Mouse (Mus musculus) hindbrain, embryonic 14.5 days (tissue): ENCODE data around the gene Eif4a3. TPM values are rescaled to one million over a fixed set of nuclear protein-coding genes. Genes with fewer than 3 reads are reported as not detected.
A peak's percentile ranks its signal among the peaks of the same experiment; 100 is the strongest.
"Not testable (repeated sequence)": the region's sequence is repeated elsewhere in the genome, so short reads cannot be mapped to it uniquely, and the experiment has no call there.

Source experiments
- ATAC-seq: fragments of 200-750 bp; cut with Nextera tagmentation; 2 replicates; pipeline ENCODE4 v1.8.0; 2017; ENCODE audit warnings: moderate number of reproducible peaks, mild to moderate bottlenecking, moderate TSS enrichment, moderate library complexity; ENCODE audit not compliant: low FRiP score
- DNase-seq: peaks from one replicate; pipeline ENCODE4 v3.0.0-alpha.2; 2015; ENCODE audit warnings: low spot score
- H3K27ac ChIP-seq: fragments of 300-500 bp; sonication (generic); 2 replicates; pipeline ENCODE4 v1.5.1; 2014; ENCODE audit warnings: mild to moderate bottlenecking, moderate library complexity
- H3K27me3 ChIP-seq: fragments of 300-500 bp; sonication (generic); 2 replicates; pipeline ENCODE4 v1.6.1; 2014; ENCODE audit warnings: mild to moderate bottlenecking, low read length, mixed read lengths; ENCODE audit not compliant: control insufficient read depth, insufficient read depth
- H3K36me3 ChIP-seq: fragments of 300-500 bp; sonication (generic); replicated peaks from 2 replicates; pipeline ENCODE4 v1.6.1; 2014; ENCODE audit not compliant: control insufficient read depth, insufficient read depth
- H3K4me1 ChIP-seq: fragments of 300-500 bp; sonication (generic); replicated peaks from 2 replicates; pipeline ENCODE4 v1.6.1; 2014; ENCODE audit warnings: antibody characterized with exemption, low read length, mixed read lengths; ENCODE audit not compliant: control insufficient read depth, insufficient read depth
- H3K4me2 ChIP-seq: fragments of 300-500 bp; sonication (generic); replicated peaks from 2 replicates; pipeline ENCODE4 v1.6.1; 2014; ENCODE audit warnings: mild to moderate bottlenecking, moderate library complexity
- H3K4me3 ChIP-seq: fragments of 300-500 bp; sonication (generic); replicated peaks from 2 replicates; pipeline ENCODE4 v1.5.1; 2014; ENCODE audit warnings: mild to moderate bottlenecking, low read length
- H3K9ac ChIP-seq: fragments of 300-500 bp; sonication (generic); 2 replicates; pipeline ENCODE4 v1.6.1; 2014
- H3K9me3 ChIP-seq: fragments of 300-500 bp; sonication (generic); 2 replicates; pipeline ENCODE4 v1.6.1; 2016; ENCODE audit warnings: low read length; ENCODE audit not compliant: control insufficient read depth
- WGBS: fragments of 180-500 bp; shearing (Covaris S2); extraction: QIAGEN DNeasy Blood & Tissue Kit; methylation state at CpG from one replicate; pipeline ENCODE4 v1.1.7; 2014; 5-methylcytosine and 5-hydroxymethylcytosine counted together
- polyA plus RNA-seq: library from polyadenylated mRNA; unstranded; fragments of >200 nt; fragmentation: Nextera tagmentation; extraction: Ambion mirVana; gene quantifications from 2 replicates; pipeline ENCODE4 v1.2.1, GENCODE M21; 2014

Eif4a3 gene
- polyA plus RNA-seq, 1 experiment from 2014 or later = 243 TPM

DNA sequence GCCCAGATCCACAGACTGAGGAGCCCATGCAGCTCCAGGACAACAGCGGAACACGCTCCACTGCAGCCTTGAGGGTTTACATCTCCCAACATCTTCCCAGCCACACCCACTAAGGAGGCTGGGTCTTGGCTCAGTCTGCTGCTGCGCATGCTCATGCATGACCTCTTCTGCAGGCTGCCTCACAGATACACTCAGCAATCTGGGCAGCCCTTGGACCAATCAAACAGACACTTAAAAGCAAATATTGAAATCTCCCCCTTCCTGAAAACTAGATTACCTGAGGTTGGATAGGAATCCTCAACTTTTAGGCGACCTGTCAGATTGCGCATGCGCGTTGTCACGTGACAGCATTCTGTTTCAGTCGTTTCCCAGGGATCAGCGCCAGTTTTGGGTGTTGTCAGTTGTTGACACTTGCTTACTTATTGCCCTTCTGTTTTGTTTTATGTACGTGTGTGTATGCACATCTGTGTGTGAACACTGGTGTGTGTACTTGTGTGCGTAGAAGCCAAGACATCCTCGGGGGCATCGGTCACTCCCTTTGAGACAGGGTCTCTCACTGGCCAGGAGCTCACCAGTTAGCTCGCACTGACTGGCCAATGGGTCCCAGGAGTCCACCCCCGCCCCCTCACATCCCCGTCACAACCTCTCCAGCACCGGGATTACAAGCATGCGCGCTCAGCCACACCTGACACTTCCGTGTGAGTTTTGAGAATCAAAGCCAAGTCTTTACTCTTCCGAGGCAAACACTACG is 41.1 kb downstream of the Eif4a3 start:
- H3K9ac ChIP-seq = no peak overlapping the region; the same call in 1 of the 2 replicates

GRCm38 (mm10) chr11:119258216-119258571 is 41.7 kb downstream of the Eif4a3 start:
- no peak overlapping the region; the same call in 1 of the 2 replicates for H3K9ac ChIP-seq
- peak overlapping the region; percentile 17; the same call in 1 of the 2 replicates for H3K4me3 ChIP-seq
- H3K4me1 ChIP-seq = no peaks in the 10 kb centered on the region
- DNase-seq = no peak
- peak overlapping the region; percentile 33 for H3K27ac ChIP-seq
- no peak for ATAC-seq
- WGBS = 69% methylated on average over 9 of the region's 9 CpGs
- no peaks in the 10 kb centered on the region for H3K27me3 ChIP-seq
- peak overlapping the region; percentile 49 for H3K4me2 ChIP-seq
- H3K9me3 ChIP-seq = no peaks in the 10 kb centered on the region
- H3K36me3 ChIP-seq = 0 out of 2 replicates have a peak, but pooled peaks cover 3% of the 10 kb centered on the region

More for the DNA sequence above, 41.1 kb downstream of the Eif4a3 start:
- ATAC-seq (0 out of 2 replicates have a peak, but pooled peaks have one; percentile 46), DNase-seq (peak; percentile 47)
- Histone ChIP-seq H3K36me3 (0 out of 2 replicates have a peak, but pooled peaks cover 5% of the 10 kb centered on the region), H3K4me1 (no peaks in the 10 kb centered on the region), H3K4me2 (peak overlapping the region; percentile 49), H3K27ac (peak overlapping the region; percentile 33), H3K4me3 (peak overlapping the region; percentile 17; the same call in 1 of the 2 replicates), H3K9me3 (no peaks in the 10 kb centered on the region), H3K27me3 (no peaks in the 10 kb centered on the region)
- 74% methylated on average over 23 of the region's 23 CpGs for WGBS

DNA sequence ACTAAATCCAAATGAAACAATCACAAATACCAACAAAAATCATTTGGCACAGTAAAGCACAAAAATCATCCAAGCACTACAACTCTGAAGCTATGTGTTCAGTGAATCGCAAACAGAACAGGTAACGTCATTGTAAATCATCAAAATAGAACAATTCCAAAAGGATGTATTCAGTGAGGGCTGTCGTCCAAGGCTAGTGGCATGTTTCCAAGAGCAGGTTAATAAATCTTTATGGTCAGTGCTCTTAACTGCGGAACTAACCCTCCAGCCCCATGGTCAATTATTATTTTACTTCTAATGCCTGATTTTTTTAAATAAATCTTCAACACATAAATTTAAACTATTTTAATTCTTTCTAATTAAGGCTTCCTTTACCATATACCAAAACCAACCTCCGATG is 43.3 kb downstream of the Eif4a3 start:
- H3K4me1 ChIP-seq, H3K27me3 ChIP-seq, ATAC-seq, H3K27ac ChIP-seq, H3K4me3 ChIP-seq, DNase-seq, H3K9me3 ChIP-seq, H3K9ac ChIP-seq, H3K36me3 ChIP-seq, H3K4me2 ChIP-seq: not testable (repeated sequence)
- 87% methylated on average over 5 of the region's 5 CpGs for WGBS

- H3K9ac ChIP-seq = peak overlapping the region; percentile 41; the same call in 1 of the 2 replicates
- DNase-seq (peak; percentile 70), ATAC-seq (peak; percentile 64)
- no peaks in the 10 kb centered on the region for H3K36me3 ChIP-seq
- no peaks in the 10 kb centered on the region for H3K9me3 ChIP-seq
- H3K4me3 ChIP-seq = peak overlapping the region; percentile 14
- H3K4me2 ChIP-seq = peak overlapping the region; percentile 49
- H3K4me1 ChIP-seq = peaks cover 10% of the 10 kb centered on the region
- WGBS = 10% methylated on average over 22 of the region's 22 CpGs
- H3K27me3 ChIP-seq = no peaks in the 10 kb centered on the region
- no peak overlapping the region for H3K27ac ChIP-seq
Measured at GRCm38 (mm10) chr11:119252854-119253541, 46.9 kb downstream of the Eif4a3 start.

DNA sequence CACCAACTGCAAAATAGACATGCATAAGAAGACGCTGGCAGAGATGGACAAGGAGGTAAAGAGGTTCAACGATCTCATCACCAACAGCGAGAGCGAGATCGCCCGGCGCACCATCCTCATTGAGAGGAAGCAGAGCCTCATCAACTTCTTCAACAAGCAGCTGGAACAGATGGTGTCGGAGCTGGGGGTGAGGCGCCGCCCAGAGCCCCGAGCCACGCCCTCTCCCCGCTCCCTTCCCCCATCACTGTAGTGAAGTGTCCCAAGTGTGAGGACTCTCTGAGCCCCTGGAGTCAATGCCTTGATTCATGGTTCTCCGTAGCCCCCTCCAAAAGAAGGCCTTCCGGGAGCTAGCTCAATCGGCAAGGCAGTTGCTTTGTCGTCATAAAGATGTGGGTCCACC is 48.9 kb downstream of the Eif4a3 start:
- DNase-seq (no peak), ATAC-seq (no peak)
- Histone ChIP-seq H3K27ac (no peak overlapping the region), H3K4me2 (no peak overlapping the region; the same call in 1 of the 2 replicates), H3K27me3 (no peaks in the 10 kb centered on the region), H3K4me1 (peaks cover 10% of the 10 kb centered on the region), H3K9ac (no peak overlapping the region), H3K4me3 (no peak overlapping the region), H3K36me3 (no peaks in the 10 kb centered on the region), H3K9me3 (no peaks in the 10 kb centered on the region)
- WGBS = 64% methylated on average over 17 of the region's 17 CpGs

DNA sequence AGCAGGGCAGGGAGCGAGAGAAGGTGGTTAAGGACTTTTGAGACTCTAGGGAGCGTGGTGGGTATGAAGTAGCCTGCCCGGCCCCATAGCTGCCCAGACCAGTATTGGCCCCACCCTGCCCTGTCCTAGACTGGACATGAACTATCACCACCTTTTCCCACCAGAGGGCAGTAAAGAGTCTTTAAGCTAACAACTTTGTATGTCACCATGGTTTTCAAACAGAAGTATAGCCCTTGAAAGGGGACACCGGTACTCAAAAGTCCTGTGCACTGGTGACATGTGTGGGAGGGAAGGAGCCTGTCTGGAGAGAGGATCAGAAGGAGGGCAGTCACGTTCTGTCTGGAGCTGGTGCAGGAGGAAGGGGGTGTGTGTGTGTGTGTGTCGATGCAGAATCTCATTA is 50.9 kb downstream of the Eif4a3 start:
- Histone ChIP-seq H3K4me2 (no peak overlapping the region), H3K27ac (no peak overlapping the region), H3K9me3 (no peaks in the 10 kb centered on the region), H3K4me1 (peaks cover 10% of the 10 kb centered on the region), H3K27me3 (no peaks in the 10 kb centered on the region), H3K9ac (no peak overlapping the region), H3K4me3 (no peak overlapping the region), H3K36me3 (no peaks in the 10 kb centered on the region)
- 0 out of 2 replicates have a peak, but pooled peaks have one; percentile 43 for ATAC-seq
- DNase-seq = peak; percentile 81
- WGBS = 41% methylated on average over 6 of the region's 6 CpGs

GRCm38 (mm10) chr11:119245543-119245942 is 54.3 kb downstream of the Eif4a3 start:
- WGBS = 93% methylated on average over 6 of the region's 6 CpGs
- not testable (repeated sequence) for DNase-seq

GRCm38 (mm10) chr11:119239480-119239879 is 60.4 kb downstream of the Eif4a3 start:
- no peak overlapping the region for H3K27ac ChIP-seq
- no peak for DNase-seq
- no peak overlapping the region for H3K4me3 ChIP-seq
- 0 out of 2 replicates have a peak, but pooled peaks cover 8% of the 10 kb centered on the region for H3K4me1 ChIP-seq
- no peak overlapping the region for H3K4me2 ChIP-seq
- 83% methylated on average over 12 of the region's 12 CpGs for WGBS
- H3K9me3 ChIP-seq = no peaks in the 10 kb centered on the region
- no peak for ATAC-seq
- peaks cover 19% of the 10 kb centered on the region for H3K36me3 ChIP-seq
- no peaks in the 10 kb centered on the region for H3K27me3 ChIP-seq
- H3K9ac ChIP-seq = no peak overlapping the region

More at GRCm38 (mm10) chr11:119245543-119245942, 54.3 kb downstream of the Eif4a3 start:
- not testable (repeated sequence) for H3K9me3 ChIP-seq, H3K9ac ChIP-seq, H3K36me3 ChIP-seq, H3K27ac ChIP-seq, H3K4me2 ChIP-seq, ATAC-seq, H3K4me3 ChIP-seq, H3K27me3 ChIP-seq, H3K4me1 ChIP-seq
